Mouse (Mus musculus): ENCODE data around the gene Chil5.

DNA sequence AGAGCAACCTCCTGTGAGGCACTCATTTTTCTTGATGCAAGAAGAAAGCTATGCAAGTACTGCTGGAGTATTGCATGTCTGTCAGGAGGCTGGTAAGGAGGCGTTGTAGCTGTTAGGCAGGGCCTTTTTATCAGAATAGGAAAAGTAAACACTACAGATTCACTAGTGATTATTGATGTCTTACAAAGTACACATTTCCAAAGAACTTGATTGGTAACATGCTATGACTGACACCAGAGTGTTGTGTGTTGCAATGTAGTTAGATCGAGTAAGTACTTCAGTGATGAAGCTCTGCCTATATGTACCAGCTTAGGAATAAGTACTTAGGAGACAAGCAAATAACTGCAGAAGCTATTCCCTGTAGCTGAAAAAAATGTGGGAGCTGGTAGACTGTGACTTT, 38.4 kb upstream of the Chil5 start:
- TF ChIP-seq CTCF (IDR thresholded peaks at IDR 0.05; ENCODE audit: extremely low read depth, insufficient read depth, low read length), result no peak
- TF ChIP-seq POLR2A (IDR thresholded peaks at IDR 0.05; ENCODE audit: extremely low read depth, insufficient read depth, low read length), result no peak

Measured in cortical plate, adult 2 months (tissue).